Mouse (Mus musculus) liver, embryonic 14.5 days (tissue): ENCODE data around the gene Tube1. TPM values are rescaled to one million over a fixed set of nuclear protein-coding genes. Genes with fewer than 3 reads are reported as not detected.
A peak's percentile ranks its signal among the peaks of the same experiment; 100 is the strongest.

Experiments used
- ATAC-seq: fragments of 200-750 bp; cut with Nextera tagmentation; 2 replicates; pipeline ENCODE4 v1.8.0; 2017; ENCODE audit warnings: moderate number of reproducible peaks, mild to moderate bottlenecking, moderate library complexity; ENCODE audit not compliant: insufficient read depth
- DNase-seq, 3 experiments: peaks; one replicate each; pipeline ENCODE4 v3.0.0-alpha.2; 2012 to 2013; ENCODE audit warnings: low read depth in 3 of 3, low spot score in 3 of 3
- H3K27ac ChIP-seq: fragments of 300-500 bp; sonication (generic); 2 replicates; pipeline ENCODE4 v1.5.1; 2014; ENCODE audit warnings: moderate library complexity, mild to moderate bottlenecking, control low read depth, inconsistent platforms
- H3K27me3 ChIP-seq: fragments of 300-500 bp; sonication (generic); 2 replicates; pipeline ENCODE4 v1.6.1; 2014; ENCODE audit warnings: mild to moderate bottlenecking, low read length, moderate library complexity; ENCODE audit not compliant: control insufficient read depth, insufficient read depth
- H3K36me3 ChIP-seq: fragments of 300-500 bp; sonication (generic); replicated peaks from 2 replicates; pipeline ENCODE4 v1.6.1; 2014; ENCODE audit warnings: low read depth; ENCODE audit not compliant: control insufficient read depth, insufficient read depth
- H3K4me1 ChIP-seq, 2 experiments: fragments of 200-500 bp in 1 of 2; fragments of 300-500 bp in 1 of 2; sonication (generic) in 1 of 2; replicated peaks; 2 replicates each; pipeline ENCODE4 v1.6.1; 2012 to 2014; ENCODE audit warnings: antibody characterized with exemption in 1 of 2, inconsistent platforms in 1 of 2, low read length in 1 of 2; ENCODE audit not compliant: control insufficient read depth in 2 of 2, insufficient read depth in 2 of 2
- H3K4me2 ChIP-seq: fragments of 300-500 bp; sonication (generic); 2 replicates; pipeline ENCODE4 v1.6.1; 2014; ENCODE audit warnings: low read depth, mild to moderate bottlenecking, control low read depth, moderate library complexity
- H3K4me3 ChIP-seq, 2 experiments: fragments of 200-500 bp in 1 of 2; fragments of 300-500 bp in 1 of 2; sonication (generic) in 1 of 2; 2 replicates each; pipeline ENCODE4 v1.5.1; 2012 to 2014; ENCODE audit warnings: low read depth in 2 of 2, low read length in 2 of 2, mild to moderate bottlenecking in 2 of 2, control low read depth in 1 of 2, inconsistent platforms in 1 of 2, moderate library complexity in 1 of 2; ENCODE audit not compliant: insufficient read depth in 1 of 2
- H3K9ac ChIP-seq: fragments of 300-500 bp; sonication (generic); replicated peaks from 2 replicates; pipeline ENCODE4 v1.6.1; 2014; ENCODE audit warnings: mild to moderate bottlenecking, control low read depth, moderate library complexity
- H3K9me3 ChIP-seq: fragments of 300-500 bp; sonication (generic); 2 replicates; pipeline ENCODE4 v1.6.1; 2016; ENCODE audit warnings: low read length, mixed read lengths; ENCODE audit not compliant: control insufficient read depth
- CTCF ChIP-seq: IDR thresholded peaks from 2 replicates; pipeline ENCODE4 v1.5.1; 2016; ENCODE audit warnings: antibody characterized with exemption, low read depth, control low read depth
- EP300 ChIP-seq: IDR thresholded peaks from 2 replicates; pipeline ENCODE4 v1.6.1; 2016; ENCODE audit warnings: antibody characterized with exemption, low read depth
- WGBS: fragments of 180-500 bp; shearing (Covaris S2); extraction: QIAGEN DNeasy Blood & Tissue Kit; methylation state at CpG from one replicate; pipeline ENCODE4 v1.1.7; 2014; ENCODE audit not compliant: insufficient replicate concordance; 5-methylcytosine and 5-hydroxymethylcytosine counted together
- polyA plus RNA-seq, 2 experiments: library from polyadenylated mRNA; depleted of rRNA in 1 of 2; stranded (reverse) in 1 of 2; unstranded in 1 of 2; fragments of >200 nt; fragmentation: Nextera tagmentation in 1 of 2; extraction: Ambion mirVana in 1 of 2; gene quantifications; 2 replicates each; pipeline versions ENCODE4 v1.2.1 to v1.2.3; 2012 to 2014

Gene Tube1
- polyA plus RNA-seq, 2 experiments: 5.0 to 5.2 TPM

DNA sequence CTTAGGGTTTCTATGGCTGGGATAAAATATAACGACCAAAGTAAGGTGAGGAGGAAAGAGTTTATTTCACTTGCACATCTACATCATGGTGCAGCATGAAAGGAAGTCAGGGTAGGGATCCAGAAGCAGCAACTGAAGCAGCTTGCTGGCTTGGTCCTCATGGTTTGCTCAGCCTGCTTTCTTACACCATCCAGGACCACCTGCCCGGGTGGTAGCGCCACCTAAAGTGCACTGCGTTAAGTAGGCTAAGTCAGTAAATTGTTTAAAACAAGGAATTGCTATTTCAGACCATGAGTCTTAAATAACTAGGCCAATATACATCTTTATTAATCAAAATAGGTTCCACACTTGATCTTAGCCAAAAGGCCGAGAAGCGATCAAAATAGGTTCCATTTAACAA lies 5.0 kb downstream of the Tube1 start:
- TF ChIP-seq CTCF: no peak
- no peak for TF ChIP-seq EP300
- H3K4me1 ChIP-seq: peaks cover 3 to 5% of the 10 kb centered on the region in 2 experiments; a peak in 2 of 4 replicates
- DNase-seq (no peak), ATAC-seq (no peak)
- no peaks in the 10 kb centered on the region for H3K9me3 ChIP-seq
- 82% methylated on average over 6 of the region's 6 CpGs for WGBS
- H3K4me3 ChIP-seq: no peak overlapping the region
- H3K9ac ChIP-seq: no peak overlapping the region
- H3K4me2 ChIP-seq: no peak overlapping the region
- H3K27ac ChIP-seq: no peak overlapping the region
- no peaks in the 10 kb centered on the region for H3K27me3 ChIP-seq
- no peaks in the 10 kb centered on the region; the same call in none of the 2 replicates for H3K36me3 ChIP-seq

DNA sequence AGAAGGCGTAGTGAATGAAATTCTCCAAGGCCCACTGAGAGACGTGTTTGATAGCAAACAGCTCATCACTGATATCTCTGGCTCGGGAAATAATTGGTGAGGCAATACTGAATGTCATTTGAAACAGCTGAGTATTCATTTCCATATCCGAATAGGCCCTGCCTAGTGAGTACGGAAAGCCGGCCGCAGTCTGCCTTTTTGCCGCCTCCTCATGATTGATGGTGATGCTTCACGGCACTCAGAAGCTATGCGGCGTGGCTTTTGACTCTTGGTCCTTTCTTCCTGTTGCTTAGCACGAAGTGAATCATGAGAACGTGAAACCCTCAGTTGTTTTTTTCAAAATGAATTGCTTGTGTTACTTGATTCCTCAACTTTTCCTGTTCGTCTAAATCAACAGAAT lies 7.1 kb downstream of the Tube1 start:
- Histone ChIP-seq H3K4me3 (no peak overlapping the region), H3K36me3 (no peaks in the 10 kb centered on the region; the same call in none of the 2 replicates), H3K4me1 (peaks cover 3% of the 10 kb centered on the region in 2 experiments; a peak in 2 of 4 replicates), H3K27me3 (no peaks in the 10 kb centered on the region), H3K4me2 (no peak overlapping the region), H3K27ac (no peak overlapping the region), H3K9ac (no peak overlapping the region), H3K9me3 (no peaks in the 10 kb centered on the region)
- WGBS: 88% methylated on average over 14 of the region's 14 CpGs
- ATAC-seq (no peak), DNase-seq (no peak)
- no peak for TF ChIP-seq EP300
- no peak for TF ChIP-seq CTCF

GRCm38 (mm10) chr10:39141401-39141800 lies 7.6 kb downstream of the Tube1 start:
- no peaks in the 10 kb centered on the region for H3K9me3 ChIP-seq
- H3K9ac ChIP-seq: no peak overlapping the region
- H3K36me3 ChIP-seq: no peaks in the 10 kb centered on the region; the same call in none of the 2 replicates
- H3K4me3 ChIP-seq: no peak overlapping the region
- WGBS: 88% methylated on average over 2 of the region's 2 CpGs
- no peak for ATAC-seq
- no peak overlapping the region for H3K4me2 ChIP-seq
- peaks cover 3% of the 10 kb centered on the region in 2 experiments; a peak in 2 of 4 replicates for H3K4me1 ChIP-seq
- peak in 1 of 3 experiments; percentile 16 for DNase-seq
- no peak overlapping the region for H3K27ac ChIP-seq
- H3K27me3 ChIP-seq: no peaks in the 10 kb centered on the region
- no peak for TF ChIP-seq CTCF

- no peak for ATAC-seq
- no peak overlapping the region for H3K9ac ChIP-seq
- no peak overlapping the region for H3K4me3 ChIP-seq
- no peaks in the 10 kb centered on the region for H3K9me3 ChIP-seq
- 86% methylated on average over 12 of the region's 12 CpGs for WGBS
- no peaks in the 10 kb centered on the region for H3K27me3 ChIP-seq
- H3K4me1 ChIP-seq: peaks cover 3% of the 10 kb centered on the region in 2 experiments; a peak in 2 of 4 replicates
- H3K36me3 ChIP-seq: no peaks in the 10 kb centered on the region; the same call in none of the 2 replicates
- no peak for DNase-seq
- no peak overlapping the region for H3K4me2 ChIP-seq
- H3K27ac ChIP-seq: no peak overlapping the region
- TF ChIP-seq CTCF (no peak), EP300 (no peak)
Observed at GRCm38 (mm10) chr10:39142216-39142615, 8.4 kb downstream of the Tube1 start.

DNA sequence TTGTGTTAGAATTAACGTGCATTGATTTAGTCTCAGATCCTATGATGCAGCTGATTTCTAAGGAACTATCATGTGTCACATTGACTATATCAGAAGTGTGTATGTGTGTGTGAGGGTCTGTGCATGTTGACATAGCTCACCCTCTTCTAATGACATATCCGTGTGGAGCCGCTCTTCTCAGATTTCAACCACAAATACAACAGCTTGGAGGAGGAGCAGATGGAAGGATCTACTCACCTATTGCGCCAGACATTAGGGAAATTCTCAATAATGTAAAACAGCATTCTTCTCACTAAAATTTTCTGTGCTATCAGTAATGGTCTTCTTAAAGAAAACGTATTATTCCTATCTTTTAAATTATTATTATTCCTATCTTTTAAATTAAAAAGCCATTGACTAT lies 22.9 kb downstream of the Tube1 start:
- H3K9me3 ChIP-seq: no peaks in the 10 kb centered on the region
- DNase-seq (no peak), ATAC-seq (no peak)
- 73% methylated on average over 5 of the region's 5 CpGs for WGBS
- H3K9ac ChIP-seq: no peak overlapping the region
- H3K27ac ChIP-seq: no peak overlapping the region
- H3K36me3 ChIP-seq: no peaks in the 10 kb centered on the region
- TF ChIP-seq EP300: no peak
- TF ChIP-seq CTCF: no peak
- no peaks in the 10 kb centered on the region for H3K4me1 ChIP-seq
- no peak overlapping the region for H3K4me3 ChIP-seq
- H3K27me3 ChIP-seq: no peaks in the 10 kb centered on the region
- H3K4me2 ChIP-seq: no peak overlapping the region
